Mouse (Mus musculus): ENCODE results near the gene Tlk2.

DNA sequence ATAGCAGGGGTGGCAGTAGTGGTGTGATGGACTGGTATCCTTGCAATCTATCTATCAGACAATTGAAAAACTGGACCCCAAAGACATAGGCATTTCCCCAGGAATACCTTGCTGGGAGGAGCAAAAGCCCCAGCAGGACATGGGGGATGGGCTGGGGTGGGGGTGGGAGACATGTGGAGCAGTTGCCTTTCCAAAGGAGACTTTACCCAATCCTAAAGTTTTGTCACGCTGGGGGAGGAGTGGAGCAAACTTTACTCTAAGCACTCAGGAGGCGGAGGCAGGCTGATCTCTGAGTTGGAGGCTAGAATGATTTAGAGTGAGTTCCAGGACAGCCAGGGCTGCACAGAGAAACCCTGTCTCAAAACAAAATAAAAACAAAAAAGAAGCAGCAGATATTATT is 17.2 kb upstream of the Tlk2 start:
- no peak for TF ChIP-seq CTCF (IDR thresholded peaks at IDR 0.05; ENCODE audit: low read depth)
- no peak for TF ChIP-seq EP300 (optimal IDR thresholded peaks at IDR 0.05)
